Mouse (Mus musculus) lung, postnatal 0 days (tissue): ENCODE measurements at regions not wholly inside any gene's neighbourhood (a gene's known extent, or its start where the extent isn't known, plus 50 kb on each side); places are given as distances from the start of the nearest gene placed in this dataset.

ENCODE experiments used
- ATAC-seq: fragments of 200-750 bp; cut with Nextera tagmentation; 2 replicates; pipeline ENCODE4 v1.8.0; 2017; ENCODE audit warnings: moderate library complexity
- DNase-seq: peaks from one replicate; pipeline ENCODE4 v3.0.0-alpha.2; 2016; ENCODE audit warnings: low spot score
- H3K27ac ChIP-seq: fragments of 300-500 bp; sonication (generic); 2 replicates; pipeline ENCODE4 v1.5.1; 2014; ENCODE audit warnings: antibody characterized with exemption, mild to moderate bottlenecking, low read length, mixed read lengths
- H3K27me3 ChIP-seq: fragments of 300-500 bp; sonication (generic); replicated peaks from 2 replicates; pipeline ENCODE4 v1.6.1; 2014; ENCODE audit warnings: low read length, mixed read lengths; ENCODE audit not compliant: insufficient read depth
- H3K36me3 ChIP-seq: fragments of 300-500 bp; sonication (generic); 2 replicates; pipeline ENCODE4 v1.6.1; 2014; ENCODE audit warnings: low read length, mixed read lengths; ENCODE audit not compliant: insufficient read depth
- H3K4me1 ChIP-seq: fragments of 300-500 bp; sonication (generic); 2 replicates; pipeline ENCODE4 v1.6.1; 2014; ENCODE audit warnings: antibody characterized with exemption, low read depth, low read length, mixed read lengths; ENCODE audit not compliant: insufficient read depth
- H3K4me2 ChIP-seq: fragments of 300-500 bp; sonication (generic); replicated peaks from 2 replicates; pipeline ENCODE4 v1.6.1; 2014; ENCODE audit warnings: low read depth, mild to moderate bottlenecking, low read length, moderate library complexity, mixed read lengths
- H3K4me3 ChIP-seq: fragments of 300-500 bp; sonication (generic); 2 replicates; pipeline ENCODE4 v1.5.1; 2014; ENCODE audit warnings: low read depth, low read length
- H3K9ac ChIP-seq: fragments of 300-500 bp; sonication (generic); replicated peaks from 2 replicates; pipeline ENCODE4 v1.6.1; 2014; ENCODE audit warnings: low read depth, mild to moderate bottlenecking
- H3K9me3 ChIP-seq: fragments of 300-500 bp; sonication (generic); 2 replicates; pipeline ENCODE4 v1.6.1; 2016; ENCODE audit warnings: low read length, mixed read lengths
- CTCF ChIP-seq: IDR thresholded peaks from 2 replicates; pipeline ENCODE4 v1.5.1; 2016; ENCODE audit warnings: antibody characterized with exemption, mild to moderate bottlenecking
- EP300 ChIP-seq: IDR thresholded peaks from 2 replicates; pipeline ENCODE4 v1.6.1; 2016; ENCODE audit warnings: antibody characterized with exemption, mild to moderate bottlenecking, control low read depth
- WGBS: fragments of 180-500 bp; shearing (Covaris S2); extraction: QIAGEN DNeasy Blood & Tissue Kit; methylation state at CpG from one replicate; pipeline ENCODE4 v1.1.7; 2014; 5-methylcytosine and 5-hydroxymethylcytosine counted together

GRCm38 (mm10) chr7:117310586-117311200 lies 70.1 kb upstream of the Xylt1 start:
- H3K27me3 ChIP-seq, result no peaks in the 10 kb centered on the region
- H3K9me3 ChIP-seq, result no peaks in the 10 kb centered on the region
- no peak overlapping the region for H3K4me2 ChIP-seq
- H3K27ac ChIP-seq, result no peak overlapping the region
- 78% methylated on average over 2 of the region's 2 CpGs for WGBS
- H3K36me3 ChIP-seq, result no peaks in the 10 kb centered on the region
- TF ChIP-seq EP300 (no peak), CTCF (no peak)
- ATAC-seq (no peak), DNase-seq (no peak)
- H3K4me1 ChIP-seq, result no peaks in the 10 kb centered on the region
- no peak overlapping the region for H3K9ac ChIP-seq
- H3K4me3 ChIP-seq, result no peak overlapping the region

DNA sequence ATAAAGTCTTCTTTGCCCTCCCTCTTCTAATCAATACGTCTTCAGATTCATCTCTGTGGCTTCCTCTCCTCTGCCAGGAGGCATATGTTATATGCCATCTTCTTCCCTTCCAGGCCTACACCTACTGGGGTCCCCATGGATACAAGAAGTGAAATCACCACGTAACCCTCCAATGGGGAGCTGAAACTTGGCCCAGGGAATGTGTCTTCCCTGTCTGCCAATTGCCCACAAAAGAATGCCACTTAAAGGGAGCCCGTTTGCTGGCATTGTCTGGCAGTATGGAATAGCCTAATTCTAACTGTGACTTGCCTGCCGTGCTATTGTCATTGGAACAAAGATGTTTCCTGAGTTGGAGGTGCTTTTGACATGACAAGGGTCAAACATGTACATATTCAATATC lies 69.5 kb upstream of the Xylt1 start:
- no peaks in the 10 kb centered on the region for H3K4me1 ChIP-seq
- H3K27me3 ChIP-seq, result no peaks in the 10 kb centered on the region
- DNase-seq, result no peak
- H3K27ac ChIP-seq, result no peak overlapping the region
- 50% methylated on average over 4 of the region's 4 CpGs for WGBS
- no peak overlapping the region for H3K4me2 ChIP-seq
- H3K36me3 ChIP-seq, result no peaks in the 10 kb centered on the region
- no peak for ATAC-seq
- no peak overlapping the region for H3K4me3 ChIP-seq
- no peak overlapping the region for H3K9ac ChIP-seq
- TF ChIP-seq EP300 (no peak), CTCF (no peak)
- no peaks in the 10 kb centered on the region for H3K9me3 ChIP-seq

- no peak for ATAC-seq
- Histone ChIP-seq H3K27ac (no peak overlapping the region), H3K27me3 (no peaks in the 10 kb centered on the region), H3K4me3 (no peak overlapping the region), H3K9ac (no peak overlapping the region), H3K4me2 (no peak overlapping the region), H3K9me3 (no peaks in the 10 kb centered on the region), H3K4me1 (no peaks in the 10 kb centered on the region), H3K36me3 (no peaks in the 10 kb centered on the region)
- WGBS, result 79% methylated on average over 5 of the region's 5 CpGs
- no peak for DNase-seq
- no peak for TF ChIP-seq EP300
- TF ChIP-seq CTCF, result no peak
Observed at GRCm38 (mm10) chr7:117316126-117316805, 64.5 kb upstream of the Xylt1 start.

DNA sequence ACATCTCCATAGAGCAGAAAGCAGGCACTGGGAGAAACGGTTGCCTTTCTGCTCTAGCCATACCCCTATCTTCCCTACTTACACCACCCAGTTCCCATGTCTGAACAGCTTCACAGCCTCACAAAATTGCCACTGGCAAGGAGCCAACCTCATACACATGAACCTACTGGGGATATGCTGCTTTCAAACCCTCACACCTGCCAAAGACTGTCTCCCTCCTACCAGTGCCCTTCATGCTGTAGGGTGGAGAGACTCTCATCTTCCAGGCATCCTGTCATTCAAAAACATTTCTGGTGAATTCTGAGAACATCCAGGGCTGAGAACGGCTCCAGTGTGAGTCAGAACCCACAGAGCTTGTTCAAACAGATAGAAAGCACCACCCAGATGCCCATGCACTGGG lies 63.4 kb upstream of the Xylt1 start:
- DNase-seq, result no peak
- Histone ChIP-seq H3K4me1 (no peaks in the 10 kb centered on the region), H3K36me3 (no peaks in the 10 kb centered on the region), H3K4me2 (no peak overlapping the region), H3K4me3 (no peak overlapping the region), H3K27me3 (no peaks in the 10 kb centered on the region), H3K27ac (no peak overlapping the region), H3K9me3 (no peaks in the 10 kb centered on the region), H3K9ac (no peak overlapping the region)
- ATAC-seq, result no peak
- 53% methylated on average over 2 of the region's 2 CpGs for WGBS
- TF ChIP-seq CTCF (no peak), EP300 (no peak)

GRCm38 (mm10) chr7:117320552-117320951 lies 60.2 kb upstream of the Xylt1 start:
- H3K4me3 ChIP-seq, result no peak overlapping the region
- DNase-seq (no peak), ATAC-seq (no peak)
- no peaks in the 10 kb centered on the region for H3K9me3 ChIP-seq
- H3K4me2 ChIP-seq, result no peak overlapping the region
- WGBS, result 42% methylated on average over 6 of the region's 6 CpGs
- H3K36me3 ChIP-seq, result no peaks in the 10 kb centered on the region
- no peak for TF ChIP-seq EP300
- TF ChIP-seq CTCF, result peak; percentile 33
- H3K27ac ChIP-seq, result no peak overlapping the region
- H3K4me1 ChIP-seq, result no peaks in the 10 kb centered on the region
- H3K27me3 ChIP-seq, result no peaks in the 10 kb centered on the region
- H3K9ac ChIP-seq, result no peak overlapping the region
